Mouse (Mus musculus): ENCODE results near the gene Hoxd10. TPM values are rescaled to one million over a fixed set of nuclear protein-coding genes. Genes with fewer than 3 reads are reported as not detected.

The Hoxd10 gene
- polyA plus RNA-seq, 1 experiment = not detected

- 0 out of 2 replicates have a peak, but pooled peaks cover 3% of the 10 kb centered on the region for H3K4me1 ChIP-seq (ENCODE audit: control insufficient read depth, insufficient read depth, low read length)
- TF ChIP-seq CTCF (IDR thresholded peaks at IDR 0.05; ENCODE audit: insufficient read depth, low read depth, low read length) (no peak), POLR2A (IDR thresholded peaks at IDR 0.05; ENCODE audit: insufficient read depth, low read depth, low read length) (no peak)
- H3K4me3 ChIP-seq (ENCODE audit: insufficient read depth, low read depth, low read length) = no peak overlapping the region
- WGBS = 3% methylated on average over 68 of the region's 69 CpGs
- H3K27ac ChIP-seq (ENCODE audit: insufficient read depth, low read depth, low read length) = no peak overlapping the region
These were observed 35.7 kb upstream of the Hoxd10 start for GRCm38 (mm10) chr2:74655821-74656631.

GRCm38 (mm10) chr2:74656632-74657021, 35.1 kb upstream of the Hoxd10 start:
- 7% methylated on average over 4 of the region's 4 CpGs for WGBS
- Histone ChIP-seq H3K4me3 (ENCODE audit: insufficient read depth, low read depth, low read length) (no peak overlapping the region), H3K4me1 (ENCODE audit: control insufficient read depth, insufficient read depth, low read length) (0 out of 2 replicates have a peak, but pooled peaks cover 3% of the 10 kb centered on the region), H3K27ac (ENCODE audit: insufficient read depth, low read depth, low read length) (no peak overlapping the region)
- no peak for TF ChIP-seq POLR2A (IDR thresholded peaks at IDR 0.05; ENCODE audit: insufficient read depth, low read depth, low read length)
- TF ChIP-seq CTCF (IDR thresholded peaks at IDR 0.05; ENCODE audit: insufficient read depth, low read depth, low read length) = no peak

- TF ChIP-seq CTCF (IDR thresholded peaks at IDR 0.05; ENCODE audit: insufficient read depth, low read depth, low read length) (no peak), POLR2A (IDR thresholded peaks at IDR 0.05; ENCODE audit: insufficient read depth, low read depth, low read length) (no peak)
- WGBS = 4% methylated on average over 62 of the region's 62 CpGs
- Histone ChIP-seq H3K27ac (ENCODE audit: insufficient read depth, low read depth, low read length) (no peak overlapping the region), H3K4me1 (ENCODE audit: control insufficient read depth, insufficient read depth, low read length) (0 out of 2 replicates have a peak, but pooled peaks cover 3% of the 10 kb centered on the region), H3K4me3 (ENCODE audit: insufficient read depth, low read depth, low read length) (no peak overlapping the region)
These were observed 34.3 kb upstream of the Hoxd10 start for GRCm38 (mm10) chr2:74657251-74658023.

GRCm38 (mm10) chr2:74658024-74658666, 33.6 kb upstream of the Hoxd10 start:
- 3% methylated on average over 15 of the region's 15 CpGs for WGBS
- TF ChIP-seq CTCF (IDR thresholded peaks at IDR 0.05; ENCODE audit: insufficient read depth, low read depth, low read length) (no peak), POLR2A (IDR thresholded peaks at IDR 0.05; ENCODE audit: insufficient read depth, low read depth, low read length) (no peak)
- no peak overlapping the region for H3K27ac ChIP-seq (ENCODE audit: insufficient read depth, low read depth, low read length)
- H3K4me1 ChIP-seq (ENCODE audit: control insufficient read depth, insufficient read depth, low read length) = 0 out of 2 replicates have a peak, but pooled peaks cover 3% of the 10 kb centered on the region
- no peak overlapping the region for H3K4me3 ChIP-seq (ENCODE audit: insufficient read depth, low read depth, low read length)

GRCm38 (mm10) chr2:74658667-74659371, 32.9 kb upstream of the Hoxd10 start:
- Histone ChIP-seq H3K4me3 (ENCODE audit: insufficient read depth, low read depth, low read length) (no peak overlapping the region), H3K4me1 (ENCODE audit: control insufficient read depth, insufficient read depth, low read length) (0 out of 2 replicates have a peak, but pooled peaks cover 3% of the 10 kb centered on the region), H3K27ac (ENCODE audit: insufficient read depth, low read depth, low read length) (no peak overlapping the region)
- TF ChIP-seq POLR2A (IDR thresholded peaks at IDR 0.05; ENCODE audit: insufficient read depth, low read depth, low read length) (no peak), CTCF (IDR thresholded peaks at IDR 0.05; ENCODE audit: insufficient read depth, low read depth, low read length) (no peak)
- WGBS = 3% methylated on average over 47 of the region's 47 CpGs

- H3K27ac ChIP-seq (ENCODE audit: insufficient read depth, low read depth, low read length) = no peak within 1 kb of the TSS
- TF ChIP-seq POLR2A (IDR thresholded peaks at IDR 0.05; ENCODE audit: insufficient read depth, low read depth, low read length) (no peak), CTCF (IDR thresholded peaks at IDR 0.05; ENCODE audit: insufficient read depth, low read depth, low read length) (no peak)
- H3K4me1 ChIP-seq (ENCODE audit: control insufficient read depth, insufficient read depth, low read length) = 0 out of 2 replicates have a peak, but pooled peaks cover 3% of the 10 kb centered on the region
- H3K4me3 ChIP-seq (ENCODE audit: insufficient read depth, low read depth, low read length) = no peak within 1 kb of the TSS
- 6% methylated on average over 28 of the region's 28 CpGs for WGBS
These were observed 32.2 kb upstream of the Hoxd10 start, which contains the start of gene Evx2 for GRCm38 (mm10) chr2:74659507-74660005. Evx2 (minus strand) TSS chr2:74659557.

- Histone ChIP-seq H3K4me3 (ENCODE audit: insufficient read depth, low read depth, low read length) (no peak overlapping the region), H3K27ac (ENCODE audit: insufficient read depth, low read depth, low read length) (no peak overlapping the region), H3K4me1 (ENCODE audit: control insufficient read depth, insufficient read depth, low read length) (0 out of 2 replicates have a peak, but pooled peaks cover 3% of the 10 kb centered on the region)
- TF ChIP-seq CTCF (IDR thresholded peaks at IDR 0.05; ENCODE audit: insufficient read depth, low read depth, low read length) (no peak), POLR2A (IDR thresholded peaks at IDR 0.05; ENCODE audit: insufficient read depth, low read depth, low read length) (no peak)
- 3% methylated on average over 30 of the region's 30 CpGs for WGBS
These were observed 31.0 kb upstream of the Hoxd10 start for GRCm38 (mm10) chr2:74660421-74661375.
